Comparison of ENCODE assay signal across 16 mouse cellular contexts in genomic region chr7:98535882-98536281, GRCm38 (mm10). TPM values are rescaled to one million over a fixed set of nuclear protein-coding genes. Genes with fewer than 3 reads are reported as not detected.
DNase-seq lines count a peak whose midpoint lies in the region; ATAC-seq lines count a peak whose summit lies in the region.
"Had no signal": no experiment of that assay in that cellular context is flagged by ENCODE, and none has a peak within 500 bp of the region (broad histone marks: within the 10 kb centered on the region; RNA-seq: fewer than 3 reads in every experiment).

No protein-coding gene starts in this region.

- intact Hi-C loops in heart, postnatal 36 days (cut with DNase I): no loop called here

- peak; percentile 40; the same call in 1 of the 2 replicates for ATAC-seq in heart, embryonic 15.5 days (replicated peaks; ENCODE audit: insufficient number of reproducible peaks, insufficient read depth, low FRiP score, low read depth)
- peak; percentile 57; the same call in 1 of the 2 replicates for ATAC-seq in liver, embryonic 13.5 days (ENCODE audit: low read depth)
- ATAC-seq: intestine, embryonic 15.5 days had no signal

- H3K9me3 ChIP-seq in heart, embryonic 15.5 days (replicated peaks): no peaks in the 10 kb centered on the region
- H3K9me3 ChIP-seq in liver, embryonic 13.5 days (replicated peaks): no peaks in the 10 kb centered on the region
- H3K9me3 ChIP-seq: embryonic facial prominence, embryonic 13.5 days; hindbrain, embryonic 10.5 days; intestine, embryonic 15.5 days; liver, embryonic 15.5 days had no signal

- WGBS in heart, embryonic 15.5 days: 42% methylated on average over 4 of the region's 4 CpGs
- WGBS in liver, embryonic 13.5 days (ENCODE audit: insufficient replicate concordance): 14% methylated on average over 4 of the region's 4 CpGs

- peak; percentile 94 for DNase-seq in heart, adult 11 months
- no peak for DNase-seq in heart, postnatal 36 days
- DNase-seq in 416B (ENCODE audit: low read depth): peak; percentile 41
- no peak for DNase-seq in liver, embryonic 13.5 days
- DNase-seq in right cerebral cortex, postnatal 25 days: no peak
- no peak for DNase-seq in frontal cortex, adult 2 months (ENCODE audit: extremely low spot score in 1 of 2, low spot score in 1 of 2)
- no peak for DNase-seq in gastrocnemius, postnatal 25 days
- DNase-seq: adrenal gland, postnatal 10 days; cerebellum, adult 9-11 months; layer of hippocampus, adult 9-11 months had no signal

- no peak overlapping the region; the same call in 1 of the 2 replicates for H3K27ac ChIP-seq in heart, embryonic 15.5 days
- H3K27ac ChIP-seq in liver, embryonic 13.5 days: peak overlapping the region; percentile 29; the same call in 1 of the 2 replicates
- H3K27ac ChIP-seq: embryonic facial prominence, embryonic 13.5 days; hindbrain, embryonic 10.5 days; intestine, embryonic 15.5 days; liver, embryonic 15.5 days; macrophage had no signal

- no peaks in the 10 kb centered on the region for H3K36me3 ChIP-seq in heart, embryonic 15.5 days
- H3K36me3 ChIP-seq in liver, embryonic 13.5 days: no peaks in the 10 kb centered on the region
- H3K36me3 ChIP-seq: embryonic facial prominence, embryonic 13.5 days; hindbrain, embryonic 10.5 days; intestine, embryonic 15.5 days; liver, embryonic 15.5 days had no signal

- peaks cover 32% of the 10 kb centered on the region for H3K4me1 ChIP-seq in heart, embryonic 15.5 days (replicated peaks)
- H3K4me1 ChIP-seq in liver, embryonic 13.5 days (replicated peaks): peaks cover 26% of the 10 kb centered on the region

- H3K9ac ChIP-seq in heart, embryonic 15.5 days: no peak overlapping the region
- H3K9ac ChIP-seq in liver, embryonic 13.5 days: no peak overlapping the region
- H3K9ac ChIP-seq: embryonic facial prominence, embryonic 13.5 days; intestine, embryonic 15.5 days; liver, embryonic 15.5 days had no signal

- no peak overlapping the region for H3K4me2 ChIP-seq in heart, embryonic 15.5 days
- H3K4me2 ChIP-seq in liver, embryonic 13.5 days: no peak overlapping the region
- H3K4me2 ChIP-seq: embryonic facial prominence, embryonic 13.5 days; intestine, embryonic 15.5 days; liver, embryonic 15.5 days had no signal

- no peak overlapping the region for H3K4me3 ChIP-seq in heart, embryonic 15.5 days
- no peak overlapping the region for H3K4me3 ChIP-seq in liver, embryonic 13.5 days (replicated peaks)
- H3K4me3 ChIP-seq: embryonic facial prominence, embryonic 13.5 days; hindbrain, embryonic 10.5 days; intestine, embryonic 15.5 days; liver, embryonic 15.5 days had no signal

- no peaks in the 10 kb centered on the region for H3K27me3 ChIP-seq in heart, embryonic 15.5 days
- no peaks in the 10 kb centered on the region for H3K27me3 ChIP-seq in liver, embryonic 13.5 days
- H3K27me3 ChIP-seq: embryonic facial prominence, embryonic 13.5 days; intestine, embryonic 15.5 days; liver, embryonic 15.5 days had no signal

RNA-seq across cellular contexts. Expression of gene Lrrc32, which starts 46.8 kb away (rescaled TPM):
- total RNA-seq in heart, postnatal 36 days (2021): 10 to 100 TPM; 14.6 to 15.8 TPM
- 7.3 and 9.1 TPM in 2 replicates for polyA plus RNA-seq in heart, embryonic 15.5 days (2015; fragmentation: Nextera tagmentation; extraction: Ambion mirVana)
- 3.2 and 5.7 TPM in 2 replicates for polyA plus RNA-seq in liver, embryonic 13.5 days (2015; fragmentation: Nextera tagmentation; extraction: Ambion mirVana)
- polyA plus RNA-seq in frontal cortex, adult 2 months (2012; rRNA removed): 4.0 and 4.1 TPM in 2 replicates
- total RNA-seq in gastrocnemius, postnatal 25 days (2021): 1 to 10 TPM; 4.9 to 5.0 TPM

Comparison
In these comparisons a context has a peak if more than half of its experiments do, and no peak if none do; other contexts are left out.
1. DNase-seq: peak in heart, adult 11 months (single experiment) and 416B (single experiment); none in heart, postnatal 36 days (0 of 2), liver, embryonic 13.5 days (single experiment), right cerebral cortex, postnatal 25 days (single experiment), frontal cortex, adult 2 months (0 of 2) and gastrocnemius, postnatal 25 days (single experiment).